Mouse (Mus musculus) spleen, postnatal 4 days (tissue): ENCODE results near the gene Sacm1l.

ENCODE experiments used
- DNase-seq, 2 experiments: peaks; one replicate each; pipeline ENCODE4 v3.0.0; 2022; ENCODE audit warnings: low spot score in 2 of 2

Sacm1l gene

DNA sequence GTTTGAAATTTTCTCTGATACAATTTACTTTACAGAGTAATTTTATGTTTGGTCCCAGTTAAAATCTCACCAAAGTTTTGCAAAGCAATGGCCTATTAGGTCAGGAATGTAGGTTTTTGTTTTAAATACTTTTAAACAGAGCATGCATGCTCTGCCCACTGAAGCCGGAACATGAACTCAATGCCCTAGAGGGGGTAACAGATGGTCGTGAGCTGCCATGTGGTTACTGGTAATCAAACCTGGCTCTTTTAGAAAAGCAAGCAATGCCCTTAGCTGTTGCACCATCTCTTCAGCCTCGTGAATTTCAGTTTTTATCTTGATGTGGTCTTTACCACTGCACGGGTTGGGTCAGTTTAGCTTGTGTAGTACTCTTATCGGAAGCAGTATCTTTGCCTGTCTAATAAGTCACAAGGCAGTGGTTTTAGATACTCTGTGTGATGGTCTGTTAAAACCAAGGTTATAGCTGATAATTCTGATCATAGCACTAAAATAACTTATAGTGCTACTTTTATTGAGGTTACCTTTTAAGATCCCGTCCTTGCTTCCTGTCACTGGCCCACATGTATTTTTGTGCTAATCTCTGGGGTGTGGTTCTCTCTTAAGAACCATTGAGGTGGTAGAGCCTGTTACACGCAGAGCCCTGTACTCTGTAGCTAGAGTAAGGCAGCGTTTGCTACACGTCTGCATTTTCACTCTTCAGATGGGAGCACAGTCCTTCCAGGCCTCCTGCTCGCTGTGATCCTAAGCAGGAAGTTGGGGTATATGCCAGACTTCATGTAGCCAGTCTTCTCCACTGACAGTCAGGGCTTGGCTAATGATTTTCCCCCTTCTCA lies 48.0 kb downstream of the Sacm1l start:
- DNase-seq, result no peak

DNA sequence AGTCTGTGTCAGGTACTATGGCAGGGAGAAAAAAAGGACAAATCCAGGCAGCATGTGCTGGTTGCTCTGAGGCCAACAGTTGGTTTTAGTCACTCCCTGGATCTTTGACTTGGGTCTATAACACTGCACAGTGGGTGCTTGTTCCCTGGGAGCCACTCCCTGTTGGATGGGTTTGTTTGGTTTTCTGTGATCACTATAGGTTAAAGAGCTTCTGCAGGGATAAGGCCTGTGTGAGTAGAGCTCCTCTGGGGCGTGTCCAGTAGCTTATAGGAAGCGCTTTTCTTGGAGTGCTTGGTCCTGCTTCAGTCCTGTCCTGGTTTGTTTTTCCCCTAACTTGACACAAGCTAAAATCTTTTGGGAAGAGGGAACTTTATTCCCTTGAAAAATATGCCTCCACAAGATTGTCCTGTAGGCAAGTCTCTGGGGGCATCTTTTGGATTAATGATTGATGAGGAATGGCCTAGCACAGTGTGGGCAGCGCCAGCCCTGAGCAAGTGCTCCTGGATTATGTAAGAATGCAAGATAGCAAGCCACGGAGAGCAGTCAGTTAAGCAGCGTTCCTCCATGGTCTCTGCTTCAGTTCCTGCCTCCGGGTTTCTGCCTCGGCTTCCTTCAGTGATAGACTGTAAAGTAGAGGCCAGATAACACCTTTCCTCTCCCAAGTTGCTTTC lies 59.8 kb downstream of the Sacm1l start:
- no peak for DNase-seq

- DNase-seq, result no peak
Measured at GRCm38 (mm10) chr9:123595194-123595593, 65.6 kb downstream of the Sacm1l start.

- no peak for DNase-seq
Measured at GRCm38 (mm10) chr9:123596910-123597309, 67.4 kb downstream of the Sacm1l start.

- no peak for DNase-seq
Measured at GRCm38 (mm10) chr9:123597376-123597775, 67.8 kb downstream of the Sacm1l start.

DNA sequence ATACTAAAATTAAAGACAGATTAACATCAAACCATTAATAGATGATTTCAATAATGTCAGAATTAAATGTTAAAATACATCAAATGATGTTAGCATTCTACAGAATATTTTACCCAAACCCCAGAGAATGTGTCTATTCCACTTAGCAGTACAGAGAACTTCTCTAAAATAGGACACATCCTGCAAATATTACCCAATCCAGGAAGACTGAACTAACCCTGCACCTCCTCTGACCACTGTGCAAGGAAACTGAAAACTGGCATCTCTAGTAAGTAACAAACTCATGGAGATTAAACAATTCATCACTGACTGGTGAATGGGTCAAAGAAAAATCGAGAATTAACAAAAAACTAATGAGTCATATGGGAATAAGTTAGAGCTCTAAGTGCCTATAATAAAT lies 72.0 kb downstream of the Sacm1l start:
- no peak for DNase-seq

- DNase-seq, result no peak
Measured at GRCm38 (mm10) chr9:123620311-123621098, 90.9 kb downstream of the Sacm1l start.

DNA sequence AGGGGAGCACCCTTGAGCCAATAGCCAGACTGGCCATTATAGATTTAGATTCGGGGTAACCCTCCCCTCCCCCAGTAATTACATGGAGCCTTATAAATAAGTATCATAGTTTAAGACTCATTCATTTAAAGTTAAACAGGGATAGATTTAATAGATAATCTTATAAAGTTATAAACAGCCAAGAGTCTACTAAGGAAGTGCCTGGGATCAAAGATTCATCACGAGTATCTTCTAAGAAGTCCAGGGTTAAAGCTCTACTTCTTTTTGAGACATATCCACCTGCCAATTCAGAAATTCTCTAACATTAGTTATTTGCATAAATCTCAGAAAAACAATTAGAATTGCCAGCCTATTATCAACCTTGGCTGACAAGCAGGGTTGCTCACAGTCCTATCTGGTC lies 95.2 kb downstream of the Sacm1l start:
- DNase-seq, result no peak

- DNase-seq, result no peak
Measured at GRCm38 (mm10) chr9:123625821-123626220, 96.3 kb downstream of the Sacm1l start.

DNA sequence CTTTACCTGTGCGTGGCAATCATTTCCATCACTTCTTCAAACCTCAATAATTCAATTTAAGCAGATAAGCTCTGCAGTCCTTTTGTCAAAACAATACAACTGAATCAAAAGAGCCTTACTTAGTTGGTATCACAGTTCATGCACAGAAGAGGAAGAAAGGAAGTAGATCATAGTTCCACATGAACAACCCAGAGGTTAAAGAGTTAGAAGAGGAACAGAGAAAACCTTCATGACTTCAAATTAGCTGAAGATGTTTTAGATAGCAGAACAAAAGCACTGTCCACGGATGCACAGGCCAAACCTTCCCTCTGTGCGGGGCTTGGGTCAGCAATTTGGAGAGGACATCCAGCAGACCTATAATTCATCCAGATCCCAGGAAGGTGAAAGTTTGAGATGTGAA lies 102.1 kb downstream of the Sacm1l start:
- DNase-seq, result no peak

- DNase-seq, result no peak
Measured at GRCm38 (mm10) chr9:123632281-123632680, 102.7 kb downstream of the Sacm1l start, which contains the start of gene Slc6a20b. Gene Slc6a20b (minus strand): TSS chr9:123632565.

DNA sequence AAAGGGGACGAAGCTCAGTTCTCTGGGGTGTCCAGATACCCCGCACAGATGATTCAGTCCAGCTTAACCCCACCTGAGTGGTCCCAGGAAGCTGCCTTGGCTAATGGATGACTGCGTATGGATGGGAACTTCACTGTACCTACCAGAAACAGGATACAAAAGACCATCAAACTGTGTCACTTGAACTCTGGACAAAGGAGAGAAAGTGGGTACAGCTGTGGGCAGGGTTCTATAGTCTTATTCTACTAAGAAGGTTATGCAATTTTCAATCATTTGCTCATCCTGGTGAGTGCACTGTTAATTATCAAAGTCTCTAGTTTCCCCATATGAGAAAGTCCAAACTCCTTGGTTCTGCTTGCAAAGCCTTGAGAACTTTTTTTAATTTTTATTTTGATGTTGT lies 103.4 kb downstream of the Sacm1l start:
- no peak for DNase-seq

- no peak for DNase-seq
Measured at GRCm38 (mm10) chr9:123636771-123637170, 107.2 kb downstream of the Sacm1l start.

DNA sequence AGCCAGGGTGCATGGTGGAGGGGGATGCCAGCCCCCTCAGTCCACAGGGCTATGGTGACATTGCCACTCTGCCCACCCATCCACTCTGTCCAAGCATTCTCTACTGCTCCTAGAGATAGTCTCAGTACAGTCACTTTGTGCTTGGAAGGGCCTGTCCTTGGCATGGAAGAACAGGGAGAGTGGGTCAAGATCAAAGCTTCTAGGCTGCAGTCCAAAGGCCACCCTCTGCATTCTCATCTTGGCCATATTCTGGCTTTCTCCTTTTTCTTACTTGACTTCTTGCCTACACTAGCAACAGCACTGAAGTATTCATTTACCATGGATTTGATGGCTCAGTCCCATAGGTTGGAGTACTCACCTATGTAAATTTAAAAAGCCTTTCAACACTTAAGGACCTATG lies 108.7 kb downstream of the Sacm1l start:
- no peak for DNase-seq

- no peak for DNase-seq
Measured at GRCm38 (mm10) chr9:123638668-123639089, 109.1 kb downstream of the Sacm1l start.

DNA sequence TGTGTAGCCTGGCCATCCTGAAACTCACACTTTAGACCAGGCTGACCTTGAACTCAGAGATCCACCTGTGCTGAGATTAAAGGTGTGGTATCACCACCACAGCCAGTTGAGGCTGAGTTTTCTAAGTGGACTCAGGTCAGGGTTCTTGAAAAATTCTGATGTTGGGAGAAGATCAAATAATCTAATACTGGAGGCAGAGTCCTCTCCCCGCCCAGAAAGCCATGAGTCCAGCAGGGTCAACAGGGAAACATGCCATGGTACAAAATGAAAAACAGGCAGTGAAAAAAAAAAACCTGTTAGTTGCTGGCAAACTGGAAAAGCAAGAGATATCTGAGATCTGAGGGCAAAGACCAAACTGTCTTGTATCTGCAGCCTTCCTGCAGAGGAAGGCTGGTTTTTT lies 110.5 kb downstream of the Sacm1l start:
- DNase-seq, result no peak
